Mouse (Mus musculus): ENCODE measurements around the gene Drosha. TPM values are rescaled to one million over a fixed set of nuclear protein-coding genes. Genes with fewer than 3 reads are reported as not detected.
"Not testable (repeated sequence)": the region's sequence is repeated elsewhere in the genome, so short reads cannot be mapped to it uniquely, and the experiment has no call there.

Drosha gene
- polyA plus RNA-seq, 1 experiment from 2014 or later: 22.3 TPM

GRCm38 (mm10) chr15:12911082-12911481 lies 86.5 kb downstream of the Drosha start:
- TF ChIP-seq CTCF (IDR thresholded peaks at IDR 0.05; ENCODE audit: low read depth): no peak
- Histone ChIP-seq H3K9ac (ENCODE audit: low read depth, low read length) (no peak overlapping the region), H3K9me3 (replicated peaks; ENCODE audit: low read length) (no peaks in the 10 kb centered on the region), H3K36me3 (ENCODE audit: insufficient read depth, low read length) (peaks cover 16% of the 10 kb centered on the region; the same call in 1 of the 2 replicates), H3K27me3 (ENCODE audit: insufficient read depth, low read length) (no peaks in the 10 kb centered on the region), H3K4me1 (replicated peaks; ENCODE audit: insufficient read depth, low read length) (no peaks in the 10 kb centered on the region), H3K27ac (no peak overlapping the region), H3K4me3 (replicated peaks; ENCODE audit: low read depth, low read length) (no peak overlapping the region), H3K4me2 (ENCODE audit: low read length) (no peak overlapping the region)
- WGBS: 57% methylated on average over 7 of the region's 7 CpGs
- ATAC-seq (replicated peaks; ENCODE audit: low FRiP score, low read depth): peak; percentile 71
- peak; percentile 19 for DNase-seq (ENCODE audit: low spot score)

GRCm38 (mm10) chr15:12916314-12916815 lies 91.8 kb downstream of the Drosha start:
- DNase-seq (ENCODE audit: low spot score): no peak
- Histone ChIP-seq H3K36me3 (ENCODE audit: insufficient read depth, low read length) (peaks cover 34% of the 10 kb centered on the region; the same call in 1 of the 2 replicates), H3K4me2 (ENCODE audit: low read length) (no peak overlapping the region), H3K27ac (no peak overlapping the region), H3K4me1 (replicated peaks; ENCODE audit: insufficient read depth, low read length) (no peaks in the 10 kb centered on the region), H3K27me3 (ENCODE audit: insufficient read depth, low read length) (no peaks in the 10 kb centered on the region), H3K9ac (ENCODE audit: low read depth, low read length) (no peak overlapping the region), H3K4me3 (replicated peaks; ENCODE audit: low read depth, low read length) (no peak overlapping the region), H3K9me3 (replicated peaks; ENCODE audit: low read length) (no peaks in the 10 kb centered on the region)
- ATAC-seq (replicated peaks; ENCODE audit: low FRiP score, low read depth): no peak
- WGBS: 70% methylated on average over 10 of the region's 10 CpGs
- no peak for TF ChIP-seq CTCF (IDR thresholded peaks at IDR 0.05; ENCODE audit: low read depth)

GRCm38 (mm10) chr15:12919326-12919966 lies 94.8 kb downstream of the Drosha start:
- not testable (repeated sequence) for H3K9me3 ChIP-seq (replicated peaks; ENCODE audit: low read length); H3K27me3 ChIP-seq (ENCODE audit: insufficient read depth, low read length); DNase-seq (ENCODE audit: low spot score); H3K4me2 ChIP-seq (ENCODE audit: low read length); H3K4me1 ChIP-seq (replicated peaks; ENCODE audit: insufficient read depth, low read length); H3K4me3 ChIP-seq (replicated peaks; ENCODE audit: low read depth, low read length); H3K9ac ChIP-seq (ENCODE audit: low read depth, low read length)
- WGBS: 79% methylated on average over 11 of the region's 11 CpGs
- ATAC-seq (replicated peaks; ENCODE audit: low FRiP score, low read depth): peak; percentile 63
- peaks cover 27% of the 10 kb centered on the region; the same call in 1 of the 2 replicates for H3K36me3 ChIP-seq (ENCODE audit: insufficient read depth, low read length)
- H3K27ac ChIP-seq: peak overlapping the region; percentile 38; the same call in 1 of the 2 replicates

DNA sequence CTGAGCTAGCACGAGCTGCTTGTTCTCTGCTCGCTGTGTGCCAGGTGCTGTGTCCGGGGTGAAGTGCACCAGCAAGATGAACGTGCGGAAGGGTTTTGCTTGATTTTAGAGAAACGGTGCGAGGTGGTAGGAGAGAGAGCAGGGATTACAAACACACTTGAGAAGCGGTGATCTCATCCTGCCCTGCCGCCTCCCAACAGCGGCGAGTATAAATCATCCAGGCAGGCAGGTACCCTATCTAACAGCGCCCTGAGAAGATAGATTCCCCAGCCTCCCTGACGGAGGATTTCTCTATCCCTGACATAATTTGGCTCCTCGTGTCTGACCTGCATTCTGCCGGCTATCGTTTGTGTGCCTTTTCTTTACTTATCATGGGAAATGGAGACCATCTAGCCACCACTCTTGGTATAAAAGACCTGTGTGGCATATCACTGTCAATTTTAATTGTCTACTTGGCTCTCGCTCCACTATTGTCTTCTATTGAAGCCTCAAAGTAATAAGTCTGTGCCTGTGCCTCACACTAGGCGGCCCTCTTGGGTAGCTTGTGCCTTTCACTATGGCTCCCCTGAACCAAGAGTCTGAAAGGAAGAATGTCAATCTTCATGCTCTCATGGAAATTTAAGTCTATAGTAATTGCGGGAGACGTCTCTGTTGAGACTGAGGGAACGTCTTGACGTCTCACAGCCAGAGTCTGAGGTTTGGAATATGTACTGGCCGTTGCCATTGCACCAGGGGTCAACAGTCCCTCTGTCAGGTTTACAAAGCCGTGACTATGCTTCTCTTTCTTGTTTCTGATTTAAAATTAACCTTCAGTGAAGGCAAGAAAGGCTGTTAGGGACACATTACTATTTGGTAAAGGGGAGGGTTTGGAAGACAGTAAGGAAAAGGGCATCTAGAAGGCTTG lies 95.6 kb downstream of the Drosha start:
- Histone ChIP-seq H3K27ac (peak overlapping the region; percentile 38), H3K9me3 (replicated peaks; ENCODE audit: low read length) (no peaks in the 10 kb centered on the region), H3K36me3 (ENCODE audit: insufficient read depth, low read length) (peaks cover 27% of the 10 kb centered on the region), H3K27me3 (ENCODE audit: insufficient read depth, low read length) (no peaks in the 10 kb centered on the region), H3K4me2 (ENCODE audit: low read length) (no peak overlapping the region), H3K4me3 (replicated peaks; ENCODE audit: low read depth, low read length) (no peak overlapping the region), H3K9ac (ENCODE audit: low read depth, low read length) (no peak overlapping the region), H3K4me1 (replicated peaks; ENCODE audit: insufficient read depth, low read length) (no peaks in the 10 kb centered on the region)
- TF ChIP-seq CTCF (IDR thresholded peaks at IDR 0.05; ENCODE audit: low read depth): no peak
- DNase-seq (ENCODE audit: low spot score) (no peak), ATAC-seq (replicated peaks; ENCODE audit: low FRiP score, low read depth) (peak; percentile 71)
- WGBS: 70% methylated on average over 24 of the region's 24 CpGs

DNA sequence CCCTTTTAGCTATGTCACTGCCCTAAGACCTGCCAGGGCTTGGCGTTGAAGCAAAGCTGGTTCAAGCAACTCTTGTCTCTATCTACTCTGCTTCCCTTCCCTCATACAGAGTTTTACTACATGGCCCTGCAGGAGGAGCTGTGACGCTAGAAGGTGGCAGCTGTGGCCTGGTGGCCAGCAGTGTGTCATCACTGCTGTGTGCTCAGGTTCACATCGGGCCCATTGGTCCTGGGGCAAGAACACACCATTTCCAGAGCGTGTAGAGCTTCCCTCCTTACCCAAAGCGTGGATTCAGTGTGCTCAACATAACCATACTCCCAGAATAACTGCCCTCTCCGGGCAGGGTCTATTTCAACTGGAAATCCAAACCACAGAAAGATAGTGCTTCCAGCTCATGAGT lies 97.3 kb downstream of the Drosha start:
- Histone ChIP-seq H3K9ac (ENCODE audit: low read depth, low read length) (no peak overlapping the region), H3K4me1 (replicated peaks; ENCODE audit: insufficient read depth, low read length) (no peaks in the 10 kb centered on the region), H3K27me3 (ENCODE audit: insufficient read depth, low read length) (no peaks in the 10 kb centered on the region), H3K4me2 (ENCODE audit: low read length) (no peak overlapping the region), H3K27ac (no peak overlapping the region), H3K9me3 (replicated peaks; ENCODE audit: low read length) (no peaks in the 10 kb centered on the region), H3K4me3 (replicated peaks; ENCODE audit: low read depth, low read length) (no peak overlapping the region), H3K36me3 (ENCODE audit: insufficient read depth, low read length) (peaks cover 30% of the 10 kb centered on the region)
- WGBS: 92% methylated on average over 6 of the region's 6 CpGs
- DNase-seq (ENCODE audit: low spot score) (no peak), ATAC-seq (replicated peaks; ENCODE audit: low FRiP score, low read depth) (no peak)
- TF ChIP-seq CTCF (IDR thresholded peaks at IDR 0.05; ENCODE audit: low read depth): no peak

DNA sequence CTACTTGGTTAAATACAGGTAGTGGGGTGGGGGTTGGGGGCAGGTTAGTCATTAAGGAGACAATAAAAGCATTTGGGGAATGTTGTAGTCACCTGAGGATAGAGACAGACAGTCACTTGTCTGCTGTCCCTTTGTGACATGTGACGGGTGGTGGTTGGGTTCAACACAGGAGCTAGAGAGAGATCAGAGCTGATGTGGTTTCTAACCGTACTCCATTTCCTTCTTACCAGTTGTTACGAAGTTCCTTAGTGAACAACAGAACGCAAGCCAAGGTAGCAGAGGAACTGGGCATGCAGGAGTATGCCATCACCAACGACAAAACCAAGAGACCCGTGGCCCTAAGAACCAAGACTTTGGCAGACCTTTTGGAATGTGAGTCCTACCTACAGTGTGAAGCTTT lies 99.2 kb downstream of the Drosha start:
- no peaks in the 10 kb centered on the region for H3K27me3 ChIP-seq (ENCODE audit: insufficient read depth, low read length)
- DNase-seq (ENCODE audit: low spot score): no peak
- H3K9me3 ChIP-seq (replicated peaks; ENCODE audit: low read length): no peaks in the 10 kb centered on the region
- H3K4me1 ChIP-seq (replicated peaks; ENCODE audit: insufficient read depth, low read length): no peaks in the 10 kb centered on the region
- H3K36me3 ChIP-seq (ENCODE audit: insufficient read depth, low read length): peaks cover 27% of the 10 kb centered on the region
- 91% methylated on average over 6 of the region's 6 CpGs for WGBS
- ATAC-seq (replicated peaks; ENCODE audit: low FRiP score, low read depth): no peak
- TF ChIP-seq CTCF (IDR thresholded peaks at IDR 0.05; ENCODE audit: low read depth): no peak
- H3K9ac ChIP-seq (ENCODE audit: low read depth, low read length): no peak overlapping the region
- H3K4me3 ChIP-seq (replicated peaks; ENCODE audit: low read depth, low read length): no peak overlapping the region
- no peak overlapping the region for H3K4me2 ChIP-seq (ENCODE audit: low read length)
- H3K27ac ChIP-seq: no peak overlapping the region
